Mouse (Mus musculus) gastrocnemius, postnatal 25 days (tissue): ENCODE results near the gene Rnf227. TPM values are rescaled to one million over a fixed set of nuclear protein-coding genes. Genes with fewer than 3 reads are reported as not detected.

Source experiments
- DNase-seq: peaks from one replicate; pipeline ENCODE4 v3.0.0; 2022
- total RNA-seq, 2 experiments: library from RNA; stranded (reverse); gene quantifications; 1 replicate in 1 of 2; 2 replicates in 1 of 2; pipeline ENCODE4 v1.2.3; 2021

Gene Rnf227
- total RNA-seq, 2 experiments from 2014 or later, result 0.35 TPM; not detected in 1

DNA sequence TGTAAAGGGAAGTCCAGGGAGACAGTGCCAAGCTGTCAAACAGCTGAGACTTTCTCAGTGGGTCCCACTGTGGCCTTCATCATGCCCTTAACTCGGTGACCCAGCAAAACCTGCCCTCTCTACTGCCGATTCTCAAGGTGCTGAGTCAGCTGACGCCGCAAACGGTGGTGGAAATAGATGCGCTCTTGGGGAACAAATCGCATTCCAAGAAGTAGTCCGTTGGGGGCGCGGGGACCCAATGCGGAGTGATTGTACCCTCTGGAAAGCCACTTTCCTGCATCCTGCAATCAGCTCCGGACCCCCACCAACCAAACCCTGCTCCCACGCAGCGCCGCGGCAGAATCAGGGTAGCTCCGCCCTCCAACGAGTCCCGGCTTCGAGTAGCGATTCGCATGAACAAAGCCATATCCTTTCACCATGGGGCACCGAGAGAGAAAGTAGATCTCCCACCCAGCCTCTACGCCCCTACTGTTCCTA, 8.3 kb upstream of the Rnf227 start:
- DNase-seq, result peak; percentile 56

DNA sequence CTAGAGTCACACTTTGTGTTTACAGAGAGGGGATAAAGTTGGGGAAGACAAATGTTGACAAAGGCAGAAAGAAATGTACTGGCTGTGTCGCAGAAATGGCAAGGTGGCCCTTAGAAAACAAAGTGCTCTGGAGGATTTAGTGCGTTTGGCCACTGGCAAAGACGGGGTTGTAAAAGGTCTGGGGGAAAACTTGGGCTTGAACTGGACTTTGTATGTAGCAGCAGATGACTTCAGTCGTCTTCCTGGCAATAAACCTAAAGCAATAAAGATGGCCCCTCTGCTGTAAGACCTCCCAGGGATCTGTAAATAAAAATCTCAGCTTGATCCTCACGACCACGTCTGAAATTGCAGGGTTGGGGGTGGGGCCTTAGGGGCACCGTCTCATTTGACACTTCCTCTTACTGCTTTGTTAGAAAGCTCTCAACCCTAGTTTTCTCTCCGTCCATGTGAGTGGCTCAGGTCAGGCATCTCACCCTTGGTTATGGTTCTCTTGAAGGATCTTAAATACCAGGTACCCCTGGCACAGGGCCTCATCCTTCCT, 7.5 kb upstream of the Rnf227 start:
- no peak for DNase-seq

DNA sequence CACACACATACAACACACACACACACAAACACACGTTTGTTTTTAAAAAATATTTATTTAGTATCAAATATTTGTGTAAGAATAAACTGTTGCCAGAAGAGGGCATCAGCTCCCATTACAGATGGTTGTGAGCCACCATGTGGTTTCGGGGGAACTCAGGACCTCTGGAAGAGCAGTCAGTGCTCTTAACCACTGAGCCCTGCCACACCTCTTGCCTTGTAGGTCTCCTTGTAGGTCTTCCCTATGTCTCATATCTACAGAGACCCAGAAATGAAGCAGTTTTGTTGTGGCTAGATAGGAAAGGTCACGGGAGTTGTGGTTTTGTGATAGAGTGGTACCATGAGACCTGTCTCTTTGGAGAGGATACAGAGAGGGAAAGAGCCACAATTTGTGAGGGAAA, 6.3 kb upstream of the Rnf227 start:
- DNase-seq, result no peak

DNA sequence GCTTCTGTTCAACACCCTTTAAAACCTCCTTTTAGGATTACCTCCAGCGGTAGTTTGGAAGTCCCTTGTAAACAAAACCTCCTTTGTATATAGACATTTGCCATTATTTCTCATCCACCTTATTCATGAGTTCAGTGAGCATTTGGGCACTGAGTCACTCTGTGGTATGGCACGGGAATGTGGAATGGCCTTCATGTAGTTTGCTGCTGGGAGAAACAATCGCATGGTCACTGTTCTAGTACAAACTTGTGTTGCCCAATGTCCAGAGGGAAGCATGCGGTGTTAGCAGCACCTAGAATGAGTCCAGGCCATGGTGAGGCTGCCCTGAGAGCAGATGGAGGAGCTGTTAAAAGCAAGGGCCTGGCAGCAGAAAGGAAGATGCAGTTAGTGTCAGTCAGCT, 5.5 kb upstream of the Rnf227 start:
- DNase-seq, result no peak

DNA sequence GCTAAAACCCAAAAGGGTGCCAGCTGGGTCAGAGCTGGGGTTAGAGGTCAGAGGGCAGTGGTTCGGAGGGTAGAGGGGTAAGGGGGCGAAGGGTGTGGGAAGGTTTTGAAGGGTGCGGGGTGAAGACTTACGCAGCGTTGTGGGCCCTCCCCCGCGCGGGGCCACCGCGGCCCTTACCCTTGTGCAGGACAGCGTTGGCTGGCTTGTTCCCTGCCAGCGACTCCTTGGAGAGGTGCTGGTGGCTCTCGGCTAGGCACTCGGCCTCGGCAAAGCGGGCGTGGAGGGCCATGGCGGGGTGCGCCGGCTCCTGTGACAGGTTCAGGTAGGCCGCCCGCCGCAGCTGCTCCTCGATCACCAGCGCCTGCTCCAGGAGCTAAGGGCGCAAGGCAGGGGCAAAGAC, 6.2 kb downstream of the Rnf227 start:
- DNase-seq, result no peak

DNA sequence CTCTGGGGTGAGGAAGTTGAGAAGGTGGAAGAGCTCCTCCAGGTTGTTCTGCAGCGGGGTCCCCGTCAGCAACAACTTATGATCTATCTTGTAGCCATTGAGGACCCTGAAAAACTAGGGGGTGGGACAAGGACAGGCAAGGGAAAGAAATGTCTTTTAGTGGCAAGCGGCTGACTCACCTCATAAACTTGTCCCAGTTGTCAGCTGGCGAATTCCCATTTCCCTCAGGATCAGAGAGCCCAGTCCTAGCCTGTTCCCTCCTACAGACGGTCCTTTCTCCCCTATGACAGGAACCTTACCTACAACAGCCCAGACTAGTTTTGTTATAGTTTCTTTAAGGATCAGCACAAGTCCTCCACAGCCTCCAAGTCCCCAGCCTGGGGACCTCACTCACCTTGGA, 16.3 kb downstream of the Rnf227 start:
- no peak for DNase-seq

DNA sequence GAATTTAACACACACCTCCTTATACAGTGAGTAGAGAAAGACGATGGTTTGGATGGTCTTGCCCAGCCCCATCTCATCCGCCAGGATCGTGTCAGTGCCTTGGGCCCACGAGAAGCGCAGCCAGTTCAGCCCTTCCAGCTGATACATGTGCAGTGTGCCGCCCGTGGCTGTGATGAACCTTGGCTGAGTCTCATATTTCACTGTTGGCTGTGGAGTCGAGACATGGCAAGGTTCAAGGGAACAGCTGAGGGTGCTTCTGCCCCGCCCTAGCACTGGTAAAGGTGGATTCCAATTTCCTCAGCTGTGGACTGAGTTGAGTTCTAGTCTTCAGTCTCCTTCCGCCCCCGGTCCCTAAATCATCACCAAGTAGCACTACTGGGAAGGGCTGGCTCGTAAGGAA, 17.4 kb downstream of the Rnf227 start:
- DNase-seq, result peak; percentile 64

DNA sequence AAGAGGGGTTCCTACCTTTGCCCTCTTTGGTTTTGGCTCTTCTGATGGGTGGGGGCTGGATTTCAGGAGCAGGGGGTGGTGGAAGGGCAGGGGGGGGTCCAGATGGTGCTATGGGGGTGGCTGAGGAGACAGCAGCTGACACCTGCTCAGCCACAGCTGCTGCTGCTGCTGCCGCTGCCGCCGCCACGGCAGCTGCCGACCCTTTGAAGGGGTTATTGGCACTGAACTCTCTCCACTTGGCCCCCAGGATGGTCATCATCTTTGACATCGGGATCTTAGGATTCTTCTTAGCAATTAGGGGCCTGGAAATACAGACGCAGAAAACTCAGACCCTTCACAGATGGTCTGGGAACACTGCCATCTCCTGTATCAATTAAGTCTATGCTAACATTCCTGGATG, 21.8 kb downstream of the Rnf227 start:
- DNase-seq, result no peak

DNA sequence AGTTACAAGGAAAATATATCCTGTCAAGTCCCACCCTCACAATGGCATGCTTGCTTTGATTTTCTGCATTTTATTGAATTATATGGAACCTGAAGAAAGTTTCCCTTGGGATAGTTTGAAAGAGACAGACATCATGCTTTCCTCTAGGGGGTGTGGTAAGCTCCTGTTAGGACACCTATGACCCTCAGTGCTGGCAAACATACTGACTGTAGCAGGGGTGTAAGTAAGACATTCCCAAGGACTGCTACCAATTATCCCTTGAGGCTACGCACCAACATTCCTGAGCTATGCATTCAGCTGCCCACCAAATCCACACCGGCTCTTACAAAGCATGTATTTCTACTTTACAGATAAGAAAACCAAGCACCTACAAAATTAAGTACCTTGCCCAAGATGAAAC, 22.2 kb downstream of the Rnf227 start:
- no peak for DNase-seq

DNA sequence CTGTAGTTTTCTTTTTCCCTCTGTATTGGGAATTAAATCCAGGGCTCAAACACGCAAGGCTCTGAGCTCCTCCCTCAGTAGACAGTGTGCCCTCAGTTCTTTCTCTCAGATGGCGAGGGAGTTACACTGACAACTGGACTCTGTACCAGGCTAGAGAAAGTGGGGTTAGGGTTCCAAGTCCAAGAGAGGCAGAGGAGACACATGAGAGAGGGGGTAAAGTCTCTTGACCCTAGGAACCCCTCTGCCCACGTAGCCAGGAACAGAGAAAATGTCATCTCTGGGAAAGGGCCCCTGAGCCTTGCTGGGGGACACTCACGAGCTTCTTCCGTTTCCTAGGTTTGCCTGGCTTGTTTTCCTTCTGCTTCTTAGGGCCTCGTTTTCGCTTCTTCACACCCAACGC, 24.1 kb downstream of the Rnf227 start:
- DNase-seq, result no peak

DNA sequence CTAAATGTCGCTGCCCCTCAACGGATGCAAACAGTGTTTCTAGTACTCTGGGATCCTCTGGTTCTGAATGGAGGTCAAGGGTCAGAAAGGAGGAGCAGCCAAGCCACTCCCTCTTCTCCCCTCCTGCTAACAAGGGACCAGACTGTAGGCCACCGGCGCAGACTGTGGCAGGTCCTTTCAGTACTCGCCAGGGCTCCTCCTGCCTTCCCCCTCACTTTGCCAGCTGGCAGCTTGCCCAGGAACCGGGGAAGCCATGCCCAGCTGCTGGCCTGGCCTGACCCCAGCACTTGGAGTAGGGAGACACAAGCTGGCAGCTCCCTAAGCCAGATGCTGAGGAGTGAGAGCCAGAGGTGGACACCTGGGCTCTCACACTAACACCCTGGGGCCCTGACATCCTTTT, 24.6 kb downstream of the Rnf227 start:
- DNase-seq, result peak; percentile 94

DNA sequence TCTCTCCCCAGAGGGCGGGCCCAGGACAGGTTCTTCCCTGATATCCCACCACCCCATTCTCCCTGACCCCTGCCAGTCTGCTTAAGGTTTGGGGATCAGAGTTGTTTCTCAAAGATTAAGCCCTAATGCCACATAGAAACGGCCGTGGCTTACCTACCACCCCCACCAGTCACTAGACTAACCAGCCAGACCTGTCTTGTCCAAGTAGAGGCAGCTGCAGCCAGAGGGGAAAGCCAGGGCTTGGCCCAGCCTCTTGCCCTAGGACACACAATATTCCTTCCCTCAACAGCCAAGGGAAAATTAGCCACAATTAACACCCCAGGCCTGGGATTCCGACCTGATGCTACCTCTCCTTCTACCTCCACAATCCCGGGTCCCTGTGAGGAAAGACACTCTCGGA, 25.5 kb downstream of the Rnf227 start:
- DNase-seq, result no peak

DNA sequence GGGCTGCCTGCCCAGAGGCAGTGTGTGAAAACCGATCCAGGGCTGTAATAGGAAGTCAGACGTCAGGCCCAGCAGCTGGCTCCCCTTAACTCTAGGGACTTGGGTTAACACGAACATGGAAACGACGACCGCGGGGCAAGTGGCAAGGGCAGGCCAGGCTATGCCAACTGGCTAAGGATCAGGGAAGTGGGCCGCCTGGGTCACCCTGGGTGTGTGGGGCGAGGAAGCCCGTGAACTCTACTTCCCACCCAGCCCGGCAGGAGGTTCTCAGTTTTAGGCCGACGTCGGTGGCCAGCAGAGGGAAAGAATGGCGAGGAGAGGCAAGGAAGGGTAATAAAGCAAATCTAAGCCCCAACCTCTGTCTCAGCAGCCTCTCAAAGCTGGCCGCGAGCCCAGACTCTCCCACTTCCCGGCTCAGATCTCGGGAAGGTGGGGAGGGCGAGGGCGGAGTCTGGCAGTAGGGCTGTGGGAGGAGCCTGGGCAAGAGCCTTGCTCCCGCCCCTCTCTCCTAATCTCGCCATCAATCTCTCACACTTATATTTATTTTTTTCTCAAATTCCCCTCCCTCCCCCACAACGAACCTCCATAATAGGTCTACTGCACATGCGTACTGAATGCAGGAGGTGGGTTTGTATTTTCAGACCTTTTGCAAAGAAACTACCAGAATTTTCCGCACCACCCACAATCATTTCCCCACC, 26.0 kb downstream of the Rnf227 start:
- DNase-seq, result peak; percentile 91

DNA sequence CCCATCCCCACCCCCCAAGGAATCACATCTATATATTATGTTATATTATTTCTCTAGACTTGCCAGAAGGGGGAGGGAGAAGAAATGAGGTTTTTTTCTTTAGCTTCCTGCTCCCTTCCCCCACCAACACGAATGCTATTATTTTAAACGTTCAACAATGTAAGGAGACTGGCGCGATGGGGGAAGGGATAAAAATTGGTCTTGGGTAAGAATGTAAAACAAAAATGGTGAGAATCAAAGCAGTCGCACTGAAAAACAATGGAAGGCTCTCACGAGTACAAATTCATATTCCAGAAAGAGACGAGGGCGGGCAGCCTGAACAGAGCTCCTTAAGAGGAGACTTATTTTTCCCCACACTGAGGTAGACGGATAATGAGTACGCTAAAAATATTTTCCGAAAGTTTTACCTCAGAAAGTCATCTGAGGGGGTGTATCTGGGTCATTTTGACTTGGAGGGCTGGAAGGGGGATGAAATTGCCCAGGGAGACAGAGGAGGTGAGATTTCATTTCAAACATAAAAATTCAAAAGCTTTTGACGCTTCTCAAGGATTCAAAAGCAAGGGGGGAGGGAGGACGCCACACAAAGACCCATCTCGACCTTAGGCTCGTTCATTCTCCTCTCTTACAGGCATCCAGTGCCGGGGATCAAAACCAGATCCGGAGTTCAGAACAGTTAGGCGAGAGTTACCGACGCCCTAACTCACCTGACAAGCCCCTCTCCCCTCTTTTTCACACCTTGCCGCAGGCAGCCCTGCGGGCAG, 26.8 kb downstream of the Rnf227 start:
- no peak for DNase-seq

DNA sequence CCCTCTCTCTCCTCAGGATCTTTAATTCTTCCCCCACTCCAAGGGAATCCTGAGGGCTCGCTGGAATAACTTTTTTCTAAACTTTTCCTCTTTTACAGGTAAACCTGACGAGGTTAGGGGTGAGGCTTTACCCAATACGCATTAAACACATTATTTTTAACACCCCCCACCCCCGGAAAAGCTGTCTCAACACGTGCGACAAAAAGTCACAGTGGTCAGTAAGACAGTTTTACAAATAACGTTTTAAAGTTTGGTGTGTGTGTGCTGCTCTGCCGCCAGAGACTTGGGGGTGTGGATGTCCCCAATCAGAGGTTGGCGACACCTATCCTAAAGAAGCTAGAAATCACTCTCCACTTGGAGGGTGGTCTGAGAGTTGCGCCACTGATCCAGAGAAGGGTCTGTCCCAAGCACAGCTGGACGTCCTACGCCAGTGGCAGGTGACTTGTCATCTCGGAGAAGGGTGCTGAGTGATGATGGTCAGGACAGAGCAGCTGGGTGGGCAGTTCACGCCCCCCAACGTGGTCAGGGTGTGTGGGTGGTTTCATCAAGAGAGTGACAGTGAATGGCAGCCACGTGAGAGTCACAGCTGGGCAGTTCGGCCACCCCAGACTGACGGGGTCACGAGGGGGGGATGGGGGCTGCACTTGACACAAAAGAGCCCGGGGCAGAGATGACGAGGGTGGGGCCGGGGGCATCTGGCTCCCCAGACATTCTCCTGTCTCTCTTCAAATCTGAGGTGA, 27.5 kb downstream of the Rnf227 start:
- no peak for DNase-seq

DNA sequence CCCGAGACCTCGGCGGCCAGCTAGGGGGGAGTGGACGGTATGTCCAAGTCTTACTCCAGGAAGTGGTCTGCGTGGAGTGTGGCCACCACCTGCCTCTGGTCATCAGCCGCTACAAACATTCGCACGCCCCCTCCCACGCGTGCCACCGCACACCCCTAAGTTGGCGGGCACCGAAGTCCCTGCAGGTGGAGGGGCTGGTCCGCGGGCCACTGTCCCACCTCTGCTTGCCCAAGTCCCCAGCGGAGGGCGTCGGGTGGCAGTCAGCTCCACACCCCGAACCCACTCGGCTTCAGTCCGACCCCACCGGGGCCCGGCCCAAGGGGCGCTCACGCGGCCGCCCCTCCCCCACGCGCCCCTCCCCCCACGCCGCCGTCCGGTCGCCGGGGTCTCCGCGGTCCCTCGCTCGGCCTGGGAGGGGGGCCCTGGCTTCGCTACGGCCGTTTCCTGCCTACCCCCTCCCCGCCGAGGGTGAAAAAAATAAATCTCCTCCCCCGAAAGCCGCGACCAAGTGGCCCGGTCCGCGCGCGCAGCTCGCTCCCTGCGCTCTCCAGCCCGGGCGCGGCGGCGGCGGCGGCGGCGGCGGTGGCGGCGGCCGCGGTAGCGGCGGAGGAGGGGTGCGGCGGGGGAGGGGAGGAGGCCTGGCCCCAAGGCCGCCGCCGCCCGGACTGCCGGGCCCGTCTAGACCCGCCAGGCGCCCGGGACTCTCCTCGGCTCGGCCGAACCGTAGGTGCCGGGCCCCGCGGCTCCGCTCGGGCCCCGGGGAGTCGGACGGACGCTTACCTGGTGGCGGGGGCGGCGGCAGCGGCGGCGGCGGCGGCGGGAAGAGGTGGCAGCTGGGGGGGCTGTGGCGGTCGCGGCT, 28.3 kb downstream of the Rnf227 start:
- DNase-seq, result peak; percentile 46

DNA sequence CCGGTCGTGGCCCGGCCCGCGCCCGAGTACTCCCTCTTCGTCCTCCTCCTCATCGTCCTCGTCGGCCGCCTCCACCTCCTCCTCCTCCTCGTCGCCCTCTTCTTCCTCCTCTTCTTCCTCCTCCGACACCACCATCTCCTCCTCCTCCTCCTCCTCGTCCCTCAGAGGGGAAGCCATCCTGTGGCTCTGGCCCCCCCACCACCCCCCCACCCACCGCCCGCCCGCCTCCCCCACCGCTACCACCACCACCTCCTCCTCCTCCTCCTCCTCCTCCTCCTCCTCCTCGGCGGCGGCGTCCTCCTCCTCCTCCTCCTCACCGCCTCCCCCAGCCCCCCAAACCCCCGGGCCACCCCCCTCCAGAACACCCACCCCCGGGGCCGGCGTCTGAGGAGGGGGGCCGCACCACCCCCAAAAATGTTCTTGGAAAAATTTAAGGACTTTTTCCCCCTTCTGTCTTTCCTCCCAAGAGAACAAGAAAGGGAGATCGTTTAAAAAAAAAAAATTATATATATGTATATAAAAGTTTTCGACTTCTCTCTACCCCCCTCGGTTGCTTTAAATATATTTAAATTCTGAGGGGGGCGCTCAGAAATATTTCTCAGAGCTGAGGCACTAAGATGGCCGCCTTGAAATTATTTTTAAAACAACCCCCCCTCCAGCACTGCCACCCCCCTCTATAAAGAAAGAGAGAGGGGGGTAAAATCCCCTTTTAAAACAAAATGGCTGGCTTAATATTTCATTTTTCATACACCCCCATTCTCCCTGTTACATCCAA, 29.1 kb downstream of the Rnf227 start, which contains the start of gene Chd3:
TSS of gene Chd3 (minus strand) at position 192 of the 775 bp plus-strand sequence.
- DNase-seq, result no peak

DNA sequence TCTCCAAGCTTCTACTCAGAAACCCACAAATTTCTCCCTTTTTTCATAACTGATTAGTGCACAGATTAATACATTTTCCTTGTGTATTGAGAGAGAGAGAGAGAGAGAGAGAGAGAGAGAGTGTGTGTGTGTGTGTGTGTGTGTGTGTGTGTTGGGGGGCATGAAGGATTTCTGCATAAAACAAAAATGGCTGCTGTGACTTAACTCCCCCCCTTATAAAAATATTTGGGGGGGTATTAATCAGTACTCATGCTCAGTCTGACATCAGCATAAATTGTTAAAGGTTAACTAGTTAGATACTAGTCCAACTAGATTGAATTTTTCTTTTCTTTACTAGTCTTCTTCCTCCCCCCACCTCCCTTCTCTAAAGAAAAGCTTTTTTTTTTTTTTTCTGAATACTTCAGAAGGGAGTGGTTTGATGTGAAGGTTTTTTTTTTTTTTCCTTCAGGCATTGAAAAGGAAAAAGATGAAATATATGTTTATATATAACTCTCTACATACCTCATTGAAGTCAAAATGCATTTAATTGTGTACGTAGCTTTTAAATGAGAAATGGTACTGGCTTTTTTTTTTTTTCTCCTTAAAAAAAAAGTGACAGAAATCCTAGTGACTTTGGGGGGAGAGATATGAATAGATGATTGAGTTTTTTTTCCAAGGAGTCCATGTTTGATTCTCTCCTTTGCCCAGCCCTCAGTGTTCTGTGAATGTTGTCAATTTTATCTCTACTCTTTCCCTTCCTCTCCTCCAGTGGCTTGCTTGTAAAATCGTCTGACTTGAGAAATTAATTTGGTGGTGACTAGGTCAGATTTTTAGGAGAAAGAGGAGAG, 29.9 kb downstream of the Rnf227 start:
- no peak for DNase-seq

DNA sequence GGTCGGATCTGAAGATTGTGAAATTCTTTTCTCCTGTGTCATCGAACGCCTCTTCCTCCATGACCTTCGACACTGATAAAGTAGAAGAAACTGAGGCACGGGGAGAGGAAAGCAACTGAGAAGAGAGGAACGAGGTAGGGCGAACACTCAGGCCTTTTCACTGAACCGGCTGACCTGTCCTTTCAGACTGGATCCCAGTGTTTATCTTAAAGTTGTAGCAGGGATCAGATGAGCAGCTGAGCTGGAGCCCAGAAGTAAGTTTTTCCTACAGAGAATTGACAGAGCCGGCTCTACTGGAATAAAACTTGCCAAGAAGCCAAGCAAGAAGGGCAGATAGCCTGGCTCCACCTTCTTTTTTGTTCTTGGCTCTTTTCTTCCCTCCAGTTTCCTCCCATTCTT, 30.6 kb downstream of the Rnf227 start:
- no peak for DNase-seq

DNA sequence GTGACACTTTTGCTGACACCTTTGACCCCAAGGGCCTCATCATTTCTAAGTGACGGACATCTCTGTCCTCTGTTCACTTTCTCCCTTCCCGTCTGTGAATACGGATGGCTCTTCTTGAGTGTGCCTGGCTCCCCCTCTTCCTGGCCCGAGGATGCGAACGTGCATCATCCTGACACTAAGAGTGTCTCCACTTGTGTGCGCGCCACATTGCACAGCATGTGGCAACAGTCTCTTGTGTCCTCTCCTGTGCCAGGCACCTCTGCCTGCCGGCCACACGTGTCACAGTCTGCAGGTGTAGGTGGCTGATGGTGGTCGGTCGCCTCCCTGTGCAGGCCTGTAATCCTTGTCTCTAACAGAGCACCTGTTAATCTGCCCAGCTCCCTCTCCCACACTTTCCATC, 31.3 kb downstream of the Rnf227 start:
- no peak for DNase-seq
